Mouse (Mus musculus): ENCODE data around the gene Insl6. TPM values are rescaled to one million over a fixed set of nuclear protein-coding genes. Genes with fewer than 3 reads are reported as not detected.

Gene Insl6
- 0.18 TPM in 1 of 2 replicates, not detected in the other for polyA plus RNA-seq (2012)

GRCm38 (mm10) chr19:29325053-29325851 lies at the start of gene Insl6:
Insl6 (minus strand) TSS chr19:29325356.
- TF ChIP-seq GATA1 (IDR thresholded peaks at IDR 0.05; ENCODE audit: low read length) = no peak

GRCm38 (mm10) chr19:29374947-29375346 lies 49.8 kb upstream of the Insl6 start:
- no peak for TF ChIP-seq GATA1 (IDR thresholded peaks at IDR 0.05; ENCODE audit: low read length)

- TF ChIP-seq GATA1 (IDR thresholded peaks at IDR 0.05; ENCODE audit: low read length) = no peak
Observed at GRCm38 (mm10) chr19:29373438-29373837, 48.3 kb upstream of the Insl6 start.

- TF ChIP-seq GATA1 (IDR thresholded peaks at IDR 0.05; ENCODE audit: low read length) = no peak
Observed at GRCm38 (mm10) chr19:29372621-29373020, 47.5 kb upstream of the Insl6 start.

- no peak for TF ChIP-seq GATA1 (IDR thresholded peaks at IDR 0.05; ENCODE audit: low read length)
Observed at GRCm38 (mm10) chr19:29372138-29372537, 47.0 kb upstream of the Insl6 start.

- TF ChIP-seq GATA1 (IDR thresholded peaks at IDR 0.05; ENCODE audit: low read length) = no peak
Observed at GRCm38 (mm10) chr19:29371284-29372081, 46.3 kb upstream of the Insl6 start.

- TF ChIP-seq GATA1 (IDR thresholded peaks at IDR 0.05; ENCODE audit: low read length) = no peak
Observed at GRCm38 (mm10) chr19:29370545-29371283, 45.6 kb upstream of the Insl6 start.

- TF ChIP-seq GATA1 (IDR thresholded peaks at IDR 0.05; ENCODE audit: low read length) = no peak
Observed at GRCm38 (mm10) chr19:29370112-29370511, 45.0 kb upstream of the Insl6 start.

- TF ChIP-seq GATA1 (IDR thresholded peaks at IDR 0.05; ENCODE audit: low read length) = no peak
Observed at GRCm38 (mm10) chr19:29368671-29369309, 43.6 kb upstream of the Insl6 start.

- TF ChIP-seq GATA1 (IDR thresholded peaks at IDR 0.05; ENCODE audit: low read length) = no peak
Observed at GRCm38 (mm10) chr19:29368041-29368440, 42.9 kb upstream of the Insl6 start.

GRCm38 (mm10) chr19:29366969-29367622 lies 41.9 kb upstream of the Insl6 start, which contains the start of the genes Plgrkt and Cd274:
Plgrkt (minus strand) TSS chr19:29367390.
Cd274 (plus strand) TSS chr19:29367455.
- TF ChIP-seq GATA1 (IDR thresholded peaks at IDR 0.05; ENCODE audit: low read length) = no peak

GRCm38 (mm10) chr19:29366226-29366968 lies 41.2 kb upstream of the Insl6 start:
- TF ChIP-seq GATA1 (IDR thresholded peaks at IDR 0.05; ENCODE audit: low read length) = no peak

- no peak for TF ChIP-seq GATA1 (IDR thresholded peaks at IDR 0.05; ENCODE audit: low read length)
Observed at GRCm38 (mm10) chr19:29365105-29365504, 39.9 kb upstream of the Insl6 start.

GRCm38 (mm10) chr19:29364076-29364475 lies 38.9 kb upstream of the Insl6 start:
- TF ChIP-seq GATA1 (IDR thresholded peaks at IDR 0.05; ENCODE audit: low read length) = no peak

Data from G1E-ER4 (cell line).